Mouse (Mus musculus): ENCODE measurements at regions not wholly inside any gene's neighbourhood (a gene's known extent, or its start where the extent isn't known, plus 50 kb on each side); places are given as distances from the start of the nearest gene placed in this dataset.
"Not testable (repeated sequence)": the region's sequence is repeated elsewhere in the genome, so short reads cannot be mapped to it uniquely, and the experiment has no call there.

DNA sequence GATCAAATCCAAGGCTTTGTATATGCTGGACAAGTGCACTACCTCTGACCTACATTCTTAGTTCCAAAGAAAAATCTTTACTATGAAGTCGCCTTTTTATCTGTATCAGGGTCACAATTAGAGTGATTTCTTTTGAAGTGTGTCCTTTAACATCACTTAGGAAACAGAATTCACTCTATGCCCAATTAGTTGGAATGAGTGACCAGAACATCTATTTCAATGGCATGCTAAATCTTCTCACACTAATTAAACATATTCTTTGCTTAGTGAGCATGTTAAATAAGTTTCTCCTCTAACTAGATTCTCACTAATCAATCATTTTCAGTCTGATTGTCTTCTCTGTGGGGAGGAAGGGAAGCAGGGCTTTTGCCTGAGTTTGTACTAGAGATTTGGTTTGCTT, 84.9 kb downstream of the Arl6ip6 start:
- no peak for DNase-seq

DNA sequence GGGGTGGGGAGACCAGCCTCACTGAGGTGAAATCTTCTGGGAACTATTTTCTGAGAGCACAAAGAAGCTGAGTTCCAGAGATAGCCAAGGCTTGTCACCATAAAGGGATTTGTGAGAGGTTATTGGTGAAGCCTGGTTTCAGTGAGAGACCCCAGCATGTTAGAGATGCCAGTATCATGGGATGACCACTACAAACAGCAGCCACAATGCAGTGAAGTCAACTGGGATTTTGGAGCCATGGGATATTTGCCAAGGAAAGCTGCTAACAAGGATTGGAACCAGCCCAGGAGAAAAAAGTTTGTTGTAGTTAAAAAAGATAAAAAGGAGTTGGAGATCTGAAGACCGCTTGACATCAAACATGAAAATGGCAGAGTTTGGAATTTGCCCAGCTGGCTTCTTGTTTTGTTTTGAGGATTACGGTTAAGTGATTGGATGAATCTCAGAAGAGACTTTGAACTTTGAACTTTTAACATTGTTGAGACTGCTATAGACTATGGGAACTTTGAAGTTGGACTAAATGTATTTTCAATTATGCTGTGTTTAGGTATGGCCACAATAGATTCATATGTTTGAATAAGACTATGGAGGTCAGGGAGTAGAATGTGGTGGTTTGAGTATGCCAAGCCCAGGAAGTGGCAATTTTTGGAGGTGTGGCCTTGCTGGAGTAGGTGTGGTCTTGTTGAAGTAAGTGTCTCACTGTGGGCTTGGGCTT, 110.3 kb downstream of the Arl6ip6 start:
- DNase-seq: no peak

DNA sequence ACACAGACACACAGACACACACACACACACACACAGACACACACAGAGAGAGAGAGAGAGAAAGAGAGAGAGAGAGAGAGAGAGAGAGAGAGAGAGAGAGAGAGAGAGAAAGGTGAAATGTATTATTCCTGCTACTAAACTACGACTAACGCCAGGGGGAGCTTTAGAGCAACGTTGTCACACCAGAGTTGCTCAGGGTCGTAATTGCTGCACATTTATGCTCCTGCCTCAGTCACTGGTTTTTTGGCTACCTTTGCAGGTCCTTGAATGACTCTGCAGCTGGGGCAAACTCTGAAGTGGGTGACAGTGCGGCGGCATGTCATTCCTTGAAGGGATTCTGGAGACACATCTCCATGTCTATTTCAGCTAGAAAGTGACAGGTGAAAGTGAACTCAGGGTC, 139.2 kb downstream of the Arl6ip6 start:
- DNase-seq: peak; percentile 16

DNA sequence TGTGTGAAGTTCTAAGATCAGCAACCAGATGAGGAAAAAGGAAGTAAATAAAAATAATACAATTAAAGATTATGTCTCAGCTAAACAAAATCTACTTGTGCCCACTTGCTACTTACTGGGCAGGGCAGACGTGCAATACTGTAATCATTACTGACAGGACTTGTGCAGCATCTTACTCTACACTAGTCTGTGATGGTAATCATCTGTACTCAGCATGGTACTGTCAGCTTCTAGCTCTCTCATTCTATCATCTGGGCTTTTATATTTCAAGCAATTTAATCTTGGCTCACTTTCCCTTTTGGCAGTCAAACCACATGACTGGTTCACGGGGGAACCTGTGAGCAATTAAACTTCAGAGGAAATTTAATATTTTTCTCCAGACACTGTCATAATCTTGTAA, 167.5 kb downstream of the Arl6ip6 start:
- DNase-seq: no peak

DNA sequence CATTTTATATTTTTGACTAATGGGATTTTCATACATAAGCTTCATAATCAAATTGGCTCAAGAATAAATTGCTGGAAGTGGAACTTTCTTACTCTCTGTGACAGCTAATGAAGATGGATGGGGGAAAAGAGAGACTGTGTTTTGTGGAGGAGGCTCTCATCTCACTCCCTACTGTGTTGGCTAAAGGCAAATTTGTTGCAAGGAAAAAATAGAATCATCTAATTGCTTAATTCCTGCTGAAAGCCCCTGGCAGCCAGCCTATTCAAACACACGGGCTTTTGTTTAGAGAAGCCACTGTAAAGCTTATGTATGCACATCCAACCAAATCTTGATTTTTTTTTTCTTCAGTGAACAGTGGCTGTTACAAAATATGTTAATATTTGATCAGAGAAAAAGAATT, 190.8 kb downstream of the Arl6ip6 start:
- DNase-seq: no peak

DNA sequence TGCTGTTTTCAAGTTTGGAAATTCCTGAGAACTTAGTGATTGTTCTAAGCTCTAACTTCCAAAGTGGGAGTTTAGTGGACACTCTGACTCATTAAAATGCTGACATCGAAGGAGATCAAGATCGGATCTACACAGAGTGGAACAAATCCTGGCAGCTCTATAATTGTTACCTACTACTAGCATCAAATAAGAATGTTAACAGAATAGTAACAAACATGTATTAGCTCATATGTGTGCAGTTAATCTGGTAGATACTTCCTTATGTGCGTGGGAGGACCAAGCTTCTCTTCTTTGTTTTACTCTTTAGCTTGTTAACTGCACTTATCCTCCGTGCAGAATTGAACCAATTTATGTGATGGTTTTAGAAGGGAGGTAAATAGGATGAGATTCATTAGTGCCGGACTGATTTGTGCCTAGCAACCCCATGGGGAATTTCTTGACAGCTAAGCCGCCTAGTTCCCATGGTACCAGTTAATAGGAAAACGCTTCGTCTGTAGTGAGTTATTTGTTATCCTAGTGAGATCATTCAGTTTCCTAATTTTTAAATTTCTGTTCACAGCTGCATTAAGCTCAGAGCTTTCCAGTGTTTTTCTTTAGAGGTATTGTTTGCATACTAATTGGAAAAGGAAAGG, 193.1 kb downstream of the Arl6ip6 start:
- no peak for DNase-seq

DNA sequence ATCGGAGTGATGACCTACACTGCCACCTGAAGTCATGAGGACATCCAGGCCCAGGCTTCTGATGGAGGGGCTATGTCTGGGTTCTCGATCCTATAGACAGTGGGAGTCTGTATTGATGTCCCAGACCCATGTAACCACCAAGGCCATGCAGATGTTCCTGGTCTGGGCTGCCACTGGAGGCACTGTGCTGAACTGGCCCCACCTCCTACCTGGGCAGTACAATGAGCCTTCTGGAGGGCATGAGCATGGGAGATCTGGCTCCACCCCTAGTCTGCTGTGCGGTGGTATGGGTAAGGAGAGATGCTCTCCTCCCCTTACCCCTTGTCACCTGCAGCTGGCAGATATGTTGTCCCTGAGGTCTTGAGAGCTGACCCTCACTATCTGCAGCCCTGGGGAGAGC, 197.1 kb downstream of the Arl6ip6 start:
- no peak for DNase-seq

DNA sequence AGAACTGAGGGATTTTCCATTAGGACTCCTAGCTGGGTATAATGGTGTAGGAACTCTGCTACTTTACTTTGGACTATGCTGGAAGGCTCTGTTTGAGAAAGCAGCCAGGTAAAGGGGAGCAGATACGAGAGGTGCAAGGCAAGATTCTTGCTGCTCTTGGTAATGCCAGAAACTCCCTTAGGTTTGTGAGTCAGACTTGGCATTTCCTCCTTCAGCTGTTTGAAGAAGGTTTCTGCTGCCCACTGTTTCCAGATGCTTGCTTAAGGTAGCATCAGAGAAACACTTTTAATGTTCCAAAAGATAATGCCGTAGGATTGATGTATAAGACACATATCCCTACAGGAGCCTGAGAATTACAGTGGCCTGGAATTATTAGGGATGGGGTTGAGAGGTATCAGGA, 222.9 kb downstream of the Arl6ip6 start:
- no peak for DNase-seq

DNA sequence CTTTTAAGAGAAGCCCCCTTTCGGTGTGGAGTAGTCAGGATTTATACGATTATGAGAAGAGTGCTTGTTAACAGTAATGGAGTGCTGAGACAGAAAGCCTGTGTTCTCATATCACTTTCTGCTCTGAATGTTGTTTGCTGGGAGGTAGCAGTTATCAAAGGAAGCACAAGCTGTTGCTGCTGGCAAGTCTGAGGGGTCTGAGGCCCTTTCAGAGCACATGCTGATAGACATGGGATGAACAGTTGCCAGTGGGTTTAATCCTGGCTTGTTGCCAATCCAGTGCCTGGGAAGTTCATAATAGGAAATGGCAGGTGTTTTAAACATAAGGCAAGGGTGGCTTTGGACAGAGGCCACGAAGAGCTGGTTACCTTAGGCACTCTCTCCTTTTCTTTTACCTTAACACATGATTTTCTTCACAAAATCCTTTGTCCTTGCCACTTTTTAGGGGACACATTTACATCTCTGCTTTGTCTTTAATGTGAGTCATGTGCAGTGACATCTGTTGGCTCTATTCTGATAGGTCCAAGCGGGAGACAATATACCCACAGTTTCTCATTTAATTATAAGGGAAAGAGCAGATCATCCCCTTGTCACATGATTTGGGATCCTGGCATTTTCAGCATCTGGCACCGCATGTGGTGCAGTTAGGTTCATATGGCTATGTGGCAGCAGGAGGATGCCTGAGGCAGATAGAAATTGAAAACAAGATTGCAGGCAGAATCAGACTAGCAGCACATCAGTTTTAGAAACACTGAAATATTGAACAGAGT, 245.7 kb downstream of the Arl6ip6 start:
- no peak for DNase-seq

DNA sequence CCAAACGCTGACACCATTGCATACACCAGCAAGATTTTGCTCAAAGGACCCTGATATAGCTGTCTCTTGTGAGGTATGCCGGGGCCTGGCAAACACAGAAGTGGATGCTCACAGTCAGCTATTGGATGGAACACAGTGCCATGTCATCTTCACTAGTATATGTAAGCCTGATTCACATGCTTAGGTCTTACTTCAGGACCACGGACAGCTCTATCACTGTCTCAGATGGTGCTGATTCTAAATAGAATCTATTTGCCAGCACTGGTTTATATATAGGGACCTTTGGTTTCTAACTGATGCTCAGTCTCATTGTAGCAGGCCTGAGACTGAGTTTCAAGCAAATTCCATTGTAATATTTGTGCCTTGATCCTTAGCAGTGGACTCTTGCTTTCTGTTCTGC, 248.8 kb downstream of the Arl6ip6 start:
- peak; percentile 9 for DNase-seq

DNA sequence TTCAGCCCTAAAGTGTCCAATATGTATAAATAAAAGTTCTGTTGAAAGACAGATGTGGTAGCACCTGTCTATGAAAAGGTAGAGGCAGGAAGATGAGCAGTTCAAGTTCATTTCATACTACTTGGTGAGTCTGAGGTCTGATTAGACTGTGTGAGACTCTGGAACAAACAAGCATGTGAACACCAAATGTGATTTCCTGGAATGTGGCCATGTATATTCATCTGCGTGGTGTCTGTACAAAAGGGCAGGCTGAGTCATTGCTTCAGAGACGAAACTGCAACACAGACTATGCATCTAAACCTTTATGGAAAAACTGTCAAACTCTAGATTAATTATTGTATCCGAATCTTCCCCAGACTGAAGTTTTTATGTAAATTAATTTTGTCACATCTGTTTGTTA, 268.7 kb downstream of the Arl6ip6 start:
- DNase-seq: no peak

DNA sequence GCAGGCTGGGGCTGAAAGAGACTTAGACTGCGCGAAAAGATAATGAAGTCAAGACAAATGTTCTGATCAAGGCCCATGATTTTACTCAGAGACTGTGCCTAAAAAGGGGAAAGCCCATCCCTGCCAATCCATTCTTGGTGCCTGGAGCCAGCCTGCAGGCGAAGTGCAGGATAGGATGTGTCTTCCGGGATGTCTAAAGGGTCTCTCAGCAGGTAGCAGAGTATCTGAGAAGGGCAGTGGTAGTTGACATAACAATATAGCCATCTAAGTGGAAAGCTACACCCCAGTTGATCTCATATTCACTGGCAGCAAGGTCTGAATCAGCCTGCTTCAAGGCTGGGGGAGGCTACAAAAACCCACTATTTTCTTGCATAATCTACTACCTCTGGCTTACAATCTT, 282.9 kb downstream of the Arl6ip6 start:
- no peak for DNase-seq

DNA sequence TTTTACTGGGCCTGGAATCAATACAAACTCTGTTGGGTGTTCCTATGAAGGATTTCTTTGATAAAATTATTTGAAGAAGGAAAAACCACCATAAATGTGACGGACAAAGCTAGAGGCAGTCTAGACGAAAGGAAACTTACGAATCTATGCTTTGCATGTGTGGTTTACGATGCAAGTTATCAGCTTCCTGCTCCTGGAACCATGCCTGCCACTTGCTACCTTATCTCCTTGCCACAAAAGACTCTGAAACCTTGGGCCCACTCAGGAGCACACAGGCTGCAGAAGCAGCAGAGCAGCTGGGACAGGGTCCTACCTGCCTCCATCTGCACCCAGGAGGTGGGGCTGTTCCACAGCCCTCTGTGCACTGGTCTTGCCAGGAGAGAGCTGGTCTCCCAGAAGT, 287.5 kb downstream of the Arl6ip6 start:
- DNase-seq: not testable (repeated sequence)

DNA sequence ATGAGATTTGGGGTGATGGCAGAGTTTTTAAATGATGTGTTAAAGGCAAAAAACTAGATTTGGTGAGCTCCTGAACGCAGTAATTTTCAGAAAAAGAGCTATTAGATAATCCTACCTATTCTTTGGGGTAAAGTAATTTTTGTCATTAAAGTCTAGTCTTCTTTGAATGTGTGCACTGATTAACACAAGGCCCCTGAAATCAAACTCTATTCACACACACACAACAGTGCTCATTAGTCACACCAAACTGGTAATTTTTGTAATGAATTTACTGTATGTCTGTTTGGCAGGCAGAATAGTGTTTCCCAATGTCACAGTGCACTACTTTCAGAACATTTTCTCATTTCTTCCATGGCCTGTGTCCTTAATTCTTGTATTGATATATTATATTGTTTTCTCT, 296.8 kb downstream of the Arl6ip6 start:
- DNase-seq: no peak

DNA sequence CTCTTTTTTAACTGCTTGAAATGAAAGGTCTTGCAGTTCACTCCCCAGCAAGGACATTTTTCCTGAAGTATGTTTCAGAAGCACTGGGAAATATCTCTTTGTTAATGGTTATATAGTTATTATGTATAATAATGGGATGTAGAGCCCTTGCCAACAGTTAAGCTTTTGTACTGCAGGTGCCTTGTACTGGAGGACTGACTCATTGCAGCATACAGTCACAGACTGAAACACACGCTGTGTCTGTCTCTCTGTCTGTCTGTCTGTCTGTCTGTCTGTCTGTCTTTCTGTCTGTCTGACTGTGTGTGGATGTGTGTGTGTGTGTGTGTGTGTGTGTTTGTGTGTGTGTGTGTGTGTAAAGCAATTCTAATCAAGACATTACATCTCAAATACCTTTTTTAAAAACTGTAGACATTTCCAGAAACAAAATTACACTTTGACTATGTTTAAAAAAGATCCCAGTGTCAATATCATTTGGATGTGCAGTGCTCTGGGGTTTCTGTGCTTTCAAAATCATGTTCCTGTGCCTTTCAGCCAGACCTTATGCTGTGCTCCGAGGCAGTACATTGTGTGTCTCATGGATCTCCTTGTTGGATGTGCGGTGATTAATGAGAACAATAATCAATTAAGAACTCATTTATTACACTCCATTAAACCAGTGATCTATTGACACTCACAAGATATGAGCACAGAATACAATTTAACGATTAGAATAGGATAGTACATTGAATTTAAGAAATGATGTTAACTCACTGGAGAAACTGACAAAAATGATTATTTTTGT, 299.5 kb downstream of the Arl6ip6 start:
- no peak for DNase-seq

DNA sequence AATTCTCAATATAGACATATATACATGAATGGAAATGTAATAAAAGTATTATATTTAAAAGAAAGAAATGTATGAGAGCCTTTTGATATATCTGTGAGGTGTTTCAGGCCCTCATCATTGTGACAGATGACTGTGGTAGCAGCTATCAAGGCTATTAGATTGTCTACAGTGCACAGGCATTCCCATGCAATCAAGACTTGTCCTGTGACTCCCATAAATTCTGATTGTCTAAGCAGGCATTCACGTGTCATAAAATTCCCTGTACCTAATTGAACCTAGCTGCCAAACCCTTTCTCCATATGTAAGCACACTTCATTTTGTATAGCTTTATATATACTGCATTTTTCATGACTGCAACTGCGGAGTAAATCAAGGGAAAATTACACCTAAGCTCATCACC, 301.3 kb downstream of the Arl6ip6 start:
- no peak for DNase-seq

DNA sequence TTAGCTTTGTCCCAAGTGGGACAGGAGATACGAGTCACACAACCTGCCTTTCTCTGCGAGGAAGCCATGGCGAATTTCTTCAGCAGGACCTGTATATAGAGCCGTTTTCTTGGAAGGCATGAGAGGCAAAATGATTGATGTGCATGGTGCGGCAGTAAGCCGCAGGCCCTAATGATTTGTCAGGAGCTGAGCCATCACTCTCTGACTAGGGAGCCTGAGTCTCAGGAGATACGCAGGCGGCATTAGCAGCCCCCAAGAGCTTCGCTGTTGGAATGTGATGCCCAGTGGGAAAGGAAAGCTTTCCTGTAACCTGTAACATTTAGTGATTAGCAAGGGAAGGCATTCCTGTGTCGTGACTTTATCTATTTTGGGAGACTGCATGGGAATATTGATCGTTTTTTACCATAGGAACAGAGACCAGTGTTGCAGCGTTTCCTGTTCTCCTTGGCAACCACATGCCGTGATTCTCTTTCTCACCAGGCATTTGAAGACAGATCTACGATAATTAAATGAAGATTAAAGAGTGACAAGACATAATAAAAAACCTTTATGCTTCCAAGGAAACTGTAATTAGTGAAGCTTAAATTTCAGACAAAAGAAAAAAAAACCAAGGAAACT, 310.2 kb downstream of the Arl6ip6 start:
- no peak for DNase-seq

DNA sequence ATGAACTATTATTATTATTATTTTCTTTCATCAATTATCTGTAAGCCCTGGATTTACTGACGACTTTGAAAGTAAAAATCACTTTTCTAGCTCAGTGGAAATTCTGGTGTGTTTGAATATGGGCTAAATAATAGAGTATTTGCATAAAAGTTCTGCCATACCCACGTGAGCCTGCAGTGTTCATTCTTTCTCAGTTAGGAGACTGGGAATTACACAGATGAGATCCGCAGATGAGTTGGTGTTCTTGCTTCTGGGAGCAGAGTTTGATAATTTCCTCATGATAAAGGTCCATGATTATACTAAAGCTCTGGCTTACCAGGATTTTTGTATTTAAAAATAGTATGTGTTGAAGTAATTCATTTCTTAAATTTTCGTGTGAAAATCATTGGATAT, 310.7 kb downstream of the Arl6ip6 start:
- no peak for DNase-seq

DNA sequence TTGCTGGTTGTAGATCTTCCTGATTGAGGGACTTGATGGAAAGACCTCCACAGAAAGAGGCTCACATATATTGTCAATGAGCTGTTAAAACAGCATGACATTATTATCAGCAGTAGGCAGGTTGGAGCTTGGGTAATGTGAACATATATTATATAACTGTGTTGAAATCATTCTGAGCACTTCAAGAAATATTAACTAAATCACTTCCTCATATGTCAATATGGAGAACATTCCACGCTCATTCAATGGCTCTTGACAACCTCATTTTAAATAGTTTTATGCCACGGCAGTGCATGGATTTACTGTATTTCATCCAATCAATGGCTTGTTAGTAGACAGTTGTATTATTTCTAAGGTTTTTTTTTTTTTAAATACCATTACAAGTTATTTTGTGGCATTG, 350.6 kb downstream of the Arl6ip6 start:
- DNase-seq: no peak

DNA sequence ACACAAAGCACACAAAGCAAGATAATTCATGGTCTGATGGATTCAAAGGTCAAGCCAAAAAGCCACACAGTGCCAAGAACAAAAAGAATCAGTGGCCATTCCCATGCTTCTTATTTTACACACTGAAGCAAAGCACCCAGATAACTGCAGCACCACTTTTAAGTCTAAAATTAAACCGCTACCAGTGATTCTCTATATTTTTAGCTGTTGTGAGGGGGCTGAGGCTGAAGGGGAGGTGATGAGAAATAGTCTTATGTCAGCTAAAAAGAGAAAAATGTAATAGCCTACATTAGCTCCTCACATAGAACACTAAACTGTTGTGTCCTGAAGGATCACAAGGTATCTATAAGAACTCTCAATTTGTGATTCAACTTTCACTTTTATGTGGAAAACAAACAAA, 382.5 kb downstream of the Arl6ip6 start:
- no peak for DNase-seq

DNA sequence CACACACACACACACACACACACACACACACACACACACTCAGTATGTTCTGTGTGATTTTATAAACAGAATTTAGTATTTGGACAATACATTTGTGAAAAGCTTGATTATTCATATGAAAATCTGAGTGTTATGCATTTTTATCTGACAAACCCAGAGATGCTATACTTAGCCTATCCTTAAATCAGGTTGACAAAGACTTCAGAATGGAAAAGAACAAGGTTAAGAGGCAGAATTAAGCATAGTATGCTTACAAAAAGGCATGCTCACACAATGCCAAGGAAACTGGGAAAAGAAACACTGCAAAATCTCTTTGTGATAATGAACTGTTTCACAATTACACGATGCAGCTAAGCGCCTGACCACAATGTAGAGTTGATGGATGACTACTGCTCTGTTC, 414.3 kb downstream of the Arl6ip6 start:
- DNase-seq: no peak

DNA sequence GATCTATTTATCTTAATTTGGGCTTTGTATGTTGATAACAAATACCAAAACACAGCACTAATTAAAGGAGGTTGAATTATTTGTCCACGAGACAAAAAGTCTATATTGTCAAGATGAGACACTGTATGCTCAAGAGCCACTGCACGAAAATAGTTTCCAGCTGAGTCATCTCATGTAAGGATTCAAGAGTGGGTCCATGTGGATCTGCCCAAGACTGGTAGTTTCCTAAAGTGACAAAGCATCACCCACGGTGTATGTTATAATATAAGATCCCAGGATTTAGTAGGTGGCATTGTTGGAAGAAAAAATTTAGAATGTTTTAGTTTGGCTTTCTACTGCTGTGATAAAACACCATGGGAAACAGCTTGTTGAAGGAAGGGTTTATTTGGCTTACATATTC, 428.2 kb downstream of the Arl6ip6 start:
- no peak for DNase-seq
